Mouse (Mus musculus): ENCODE data around the gene Gpc3.

Gpc3 gene

DNA sequence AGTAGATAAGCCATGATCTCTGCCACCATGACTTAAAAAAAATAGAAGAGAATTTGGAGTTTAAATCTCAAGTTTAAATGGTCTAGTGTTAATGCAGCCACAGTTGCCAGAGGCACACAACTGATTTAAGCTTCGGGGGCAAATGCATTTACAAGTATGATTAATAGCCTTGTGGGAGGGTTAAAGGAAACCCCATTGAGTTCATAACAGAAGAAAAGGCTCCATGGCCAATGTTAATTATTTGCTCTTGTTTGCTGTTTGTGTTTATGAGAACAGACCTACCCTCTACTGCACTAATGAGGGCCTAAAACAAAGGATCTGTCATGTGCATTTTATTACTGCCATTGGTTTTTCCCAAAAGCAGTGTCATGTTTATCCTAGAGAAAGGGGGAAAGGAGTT lies 62.5 kb downstream of the Gpc3 start:
- DNase-seq, result no peak

DNA sequence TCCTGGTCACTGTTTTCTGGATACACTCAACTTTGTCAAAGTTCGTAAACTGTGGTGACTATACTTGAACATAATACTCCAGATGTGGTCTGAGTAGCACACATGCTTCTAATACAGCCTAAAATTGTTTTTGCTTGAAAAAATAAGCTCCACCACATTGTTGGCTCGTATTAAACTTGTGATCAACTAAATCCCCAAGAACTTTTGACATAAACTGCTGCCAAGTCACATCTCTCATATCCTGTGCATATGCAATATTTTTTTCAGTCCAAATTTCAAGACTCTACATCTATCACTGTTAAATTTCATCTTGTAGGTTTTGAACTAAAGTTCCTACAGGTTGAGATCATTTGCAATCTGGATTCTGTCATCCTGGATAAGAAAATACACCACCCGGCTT lies 69.1 kb downstream of the Gpc3 start:
- no peak for DNase-seq

DNA sequence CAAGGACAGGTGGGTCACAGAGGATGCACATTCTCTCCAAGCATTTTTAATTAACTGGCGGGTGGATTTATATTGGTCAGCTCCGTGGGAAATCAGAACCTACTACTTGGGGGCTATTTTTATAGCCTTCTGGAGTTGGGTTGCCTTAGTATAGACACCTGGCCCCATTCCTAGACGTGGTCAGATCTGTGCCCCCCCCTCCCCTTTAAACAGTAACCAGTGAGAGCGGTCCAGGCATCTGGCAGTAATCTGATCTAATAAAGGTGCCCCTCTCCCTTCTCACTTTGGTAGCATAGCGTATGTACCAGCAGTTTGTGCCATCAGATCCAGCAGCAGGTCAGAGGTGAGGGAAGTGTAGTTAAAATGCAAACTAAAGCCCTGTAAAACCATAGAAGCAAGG lies 76.5 kb downstream of the Gpc3 start:
- no peak for DNase-seq

DNA sequence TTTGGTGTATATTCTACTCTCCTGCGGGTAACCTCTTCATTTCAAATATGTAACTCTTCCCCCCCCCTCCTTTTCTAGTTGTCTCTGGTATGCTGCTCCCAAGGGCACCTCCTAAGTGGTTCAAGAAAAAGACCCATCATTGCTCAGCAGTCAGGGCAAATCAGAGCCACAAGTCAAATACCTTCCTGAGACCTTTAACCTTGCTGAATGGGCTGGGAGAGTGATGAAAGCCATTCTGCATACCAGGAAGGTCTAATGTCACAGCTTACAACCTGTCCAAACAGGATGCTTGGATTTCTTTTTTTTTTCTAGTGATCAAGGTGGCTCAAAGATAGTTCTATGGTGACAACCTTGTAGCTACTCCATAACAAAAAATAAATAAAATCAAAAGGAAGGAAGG lies 80.0 kb downstream of the Gpc3 start:
- no peak for DNase-seq

DNA sequence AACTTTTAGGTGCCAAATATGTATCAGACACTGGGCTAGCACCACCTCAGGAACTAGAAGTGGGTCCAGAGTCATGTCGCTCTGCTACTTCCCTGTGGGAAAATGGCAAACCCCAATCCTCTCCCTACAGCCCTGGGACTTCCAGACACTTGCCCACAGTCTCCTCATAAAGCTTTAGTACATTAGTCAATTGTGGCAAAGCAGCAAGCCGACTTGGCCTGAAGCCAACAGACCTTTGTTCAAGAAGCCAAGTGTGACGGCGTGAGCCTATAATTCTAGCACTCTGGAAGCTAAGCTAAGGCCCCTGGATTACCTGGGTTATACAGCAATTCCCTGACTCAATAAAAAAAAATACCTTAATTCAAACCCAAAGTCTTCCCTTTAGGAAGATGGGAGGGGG lies 80.7 kb downstream of the Gpc3 start:
- DNase-seq, result no peak

DNA sequence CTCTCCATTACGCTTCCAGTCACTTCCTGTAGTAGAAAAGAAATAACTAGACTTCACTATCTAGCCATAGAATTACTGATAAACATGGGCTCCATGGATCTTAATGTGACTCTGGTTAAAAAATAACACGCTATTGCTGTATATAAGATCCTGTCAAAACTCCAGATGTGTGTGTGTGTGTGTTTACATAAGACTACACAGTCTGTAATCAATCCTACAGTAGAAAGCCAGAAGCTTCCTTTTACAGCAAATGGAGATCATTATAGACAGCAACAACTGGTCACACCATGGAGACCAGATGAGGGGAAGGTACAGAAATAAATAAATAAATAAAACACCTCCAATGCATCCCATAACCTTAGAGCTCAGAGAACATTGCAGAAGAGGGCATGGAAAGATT lies 81.6 kb downstream of the Gpc3 start:
- DNase-seq, result no peak

DNA sequence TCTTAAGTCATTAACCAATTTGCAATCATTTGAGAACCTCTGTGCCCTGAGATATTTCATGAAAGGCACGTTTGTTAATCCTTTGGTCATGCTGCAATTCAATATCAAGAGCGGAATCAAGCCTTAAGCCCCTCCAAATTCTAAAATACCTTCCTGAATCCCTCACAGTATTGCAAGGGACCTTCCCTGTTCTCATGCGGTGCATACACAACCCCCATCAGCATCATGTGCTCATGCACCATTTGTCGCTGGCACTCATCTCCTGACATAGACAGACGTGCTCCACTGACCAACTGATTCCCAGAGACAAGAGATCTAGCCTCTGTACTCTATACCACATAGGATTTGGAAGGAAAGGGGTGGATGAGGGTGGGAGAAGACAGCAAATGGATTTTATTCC lies 87.7 kb downstream of the Gpc3 start:
- no peak for DNase-seq

DNA sequence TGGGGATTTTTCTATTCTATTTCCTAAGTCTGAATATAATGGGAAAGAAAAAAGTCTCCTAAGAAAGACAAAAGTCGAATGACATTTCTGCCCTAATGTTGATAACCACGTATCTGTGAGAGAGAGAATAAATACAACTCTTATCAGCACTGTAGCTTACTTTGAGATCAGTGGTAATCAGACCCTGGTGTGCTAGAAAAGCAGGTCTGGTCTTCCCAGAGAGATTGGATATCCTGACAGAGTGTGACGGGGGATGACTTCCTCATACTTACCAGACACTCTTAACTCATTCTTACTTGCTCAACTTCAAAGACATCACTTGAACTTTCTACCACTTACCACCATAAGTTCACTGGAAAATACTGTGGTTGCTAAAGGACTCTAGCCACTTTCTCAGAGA lies 88.6 kb downstream of the Gpc3 start:
- DNase-seq, result no peak

DNA sequence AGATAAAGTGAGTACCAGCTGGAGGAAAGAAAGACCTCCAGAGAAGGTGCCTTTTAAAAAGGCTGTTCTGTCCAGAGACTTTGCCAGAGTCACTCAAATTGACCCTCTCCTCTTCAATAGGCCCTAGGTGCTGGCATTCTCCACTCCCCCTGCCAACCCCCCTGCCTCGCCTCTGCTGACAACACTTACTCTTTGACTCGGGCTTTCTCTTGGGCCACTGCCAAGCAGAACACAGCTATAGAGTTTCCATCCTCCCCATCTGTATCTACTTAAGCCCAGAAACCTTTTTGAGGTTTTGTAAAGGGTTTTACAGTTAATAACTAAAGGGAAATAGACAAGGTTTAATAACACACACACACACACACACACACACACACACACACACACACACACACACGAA lies 99.2 kb downstream of the Gpc3 start:
- no peak for DNase-seq

DNA sequence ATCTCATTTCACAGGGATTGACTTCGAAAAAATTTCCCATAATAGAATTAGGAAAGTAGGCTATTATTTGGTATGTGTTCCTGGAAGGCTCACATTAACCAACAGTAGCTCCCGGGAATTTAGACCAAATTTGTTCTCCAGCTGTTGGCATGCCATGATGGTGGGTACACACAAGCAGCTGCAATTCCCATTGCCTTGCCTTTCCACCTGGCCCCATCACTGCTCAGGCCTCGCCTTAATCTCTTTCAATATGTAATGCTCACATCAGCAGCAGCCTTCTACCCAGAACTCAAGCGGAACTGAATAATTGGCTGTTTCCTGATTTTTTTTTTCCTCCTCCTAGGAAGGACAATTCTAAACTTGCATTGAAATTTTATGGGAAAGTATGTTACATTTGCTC lies 102.6 kb downstream of the Gpc3 start:
- DNase-seq, result no peak

DNA sequence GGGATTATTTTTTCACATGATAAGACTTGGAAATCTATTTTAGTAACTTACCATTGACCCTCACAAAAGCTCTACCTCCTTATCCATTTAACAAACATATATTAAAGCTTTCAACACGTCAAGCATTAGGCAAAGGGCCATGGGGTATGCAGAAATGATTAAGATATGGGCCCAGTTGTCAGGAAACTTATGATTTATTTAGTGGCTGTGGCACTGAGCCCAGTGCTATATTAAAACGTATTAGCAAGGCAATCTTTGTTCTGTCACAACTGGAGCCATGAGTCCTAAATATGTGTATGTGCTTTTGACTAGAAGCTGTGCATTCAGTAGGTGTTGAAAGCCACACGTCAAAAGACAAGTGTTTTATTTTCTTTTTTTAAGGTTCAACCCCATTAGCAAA lies 109.9 kb downstream of the Gpc3 start:
- no peak for DNase-seq

DNA sequence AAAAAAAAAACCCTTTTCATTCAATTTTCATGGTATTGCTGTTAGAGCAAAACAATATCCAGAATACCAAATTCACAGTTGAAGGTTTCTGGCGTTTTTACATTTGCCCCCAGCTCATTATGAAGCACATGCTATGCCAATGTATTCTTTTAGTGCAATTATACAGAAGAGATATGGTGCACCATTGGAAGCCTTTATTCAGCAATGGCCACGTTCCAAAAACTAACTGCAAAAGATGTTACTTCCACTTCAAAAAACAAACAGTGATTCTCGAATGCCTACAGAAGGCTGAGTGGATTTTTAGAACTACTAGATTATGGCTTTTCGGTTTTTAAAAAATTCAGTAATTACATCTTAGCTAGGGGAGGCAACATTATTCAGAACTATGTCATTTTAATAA lies 124.3 kb downstream of the Gpc3 start:
- no peak for DNase-seq

DNA sequence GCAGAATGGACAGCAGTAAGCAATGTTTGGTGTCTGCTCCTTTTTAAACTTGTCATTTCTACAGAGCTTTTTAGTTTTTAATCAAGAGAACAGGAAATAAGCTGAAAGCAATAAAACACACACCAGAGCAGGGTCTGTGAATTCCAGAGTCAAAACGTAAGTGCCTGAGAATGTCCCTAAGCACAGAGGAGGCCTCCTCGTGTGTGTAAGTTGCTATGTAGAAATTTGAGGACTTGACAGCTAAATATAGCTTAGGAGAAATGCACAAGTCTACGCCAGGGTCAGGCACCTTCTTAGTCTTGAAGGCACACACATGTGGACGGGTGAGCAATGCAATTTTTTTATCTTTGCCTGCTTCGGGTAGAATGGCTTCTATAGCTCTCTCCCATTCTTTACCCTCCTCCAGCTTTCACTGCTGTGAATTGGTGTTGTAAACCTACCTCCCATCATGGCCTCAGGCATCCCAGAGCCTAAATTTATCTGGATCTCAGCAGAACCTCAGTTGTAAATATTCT lies 158.6 kb downstream of the Gpc3 start:
- DNase-seq, result no peak

DNA sequence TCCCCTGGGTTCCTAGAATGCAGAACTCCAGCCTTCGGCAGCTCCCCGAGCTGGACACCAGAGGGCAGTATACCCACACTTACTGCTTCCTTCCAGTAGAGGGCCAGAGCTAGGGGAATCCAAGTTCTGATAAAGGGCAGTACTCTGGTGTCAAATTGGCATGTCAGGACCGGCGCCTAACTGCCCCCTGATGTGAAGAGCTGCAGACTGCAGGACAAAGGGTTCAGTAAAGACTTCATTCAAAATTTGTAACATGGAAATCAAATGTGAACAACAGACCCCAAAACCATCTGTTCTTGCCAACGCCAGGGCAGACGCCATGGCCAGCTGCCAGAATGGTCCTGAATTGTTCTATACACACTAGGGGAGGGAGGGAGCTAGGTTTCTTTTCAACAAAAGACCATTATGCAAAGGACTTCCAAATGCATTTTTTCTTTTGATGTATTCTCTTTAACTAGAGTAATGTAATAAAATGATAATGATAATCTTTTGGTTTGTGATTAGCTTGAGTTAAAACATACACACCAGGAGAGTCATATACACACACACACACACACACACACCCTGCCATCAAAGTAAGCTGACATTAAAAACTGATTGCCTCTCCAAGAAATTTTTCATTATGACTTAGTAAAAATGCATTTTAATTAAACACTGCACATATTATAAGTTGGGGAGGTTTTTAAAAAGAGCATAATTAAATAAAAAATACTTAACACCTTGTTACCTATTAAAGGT lies 160.1 kb downstream of the Gpc3 start:
- peak; percentile 37 for DNase-seq

DNA sequence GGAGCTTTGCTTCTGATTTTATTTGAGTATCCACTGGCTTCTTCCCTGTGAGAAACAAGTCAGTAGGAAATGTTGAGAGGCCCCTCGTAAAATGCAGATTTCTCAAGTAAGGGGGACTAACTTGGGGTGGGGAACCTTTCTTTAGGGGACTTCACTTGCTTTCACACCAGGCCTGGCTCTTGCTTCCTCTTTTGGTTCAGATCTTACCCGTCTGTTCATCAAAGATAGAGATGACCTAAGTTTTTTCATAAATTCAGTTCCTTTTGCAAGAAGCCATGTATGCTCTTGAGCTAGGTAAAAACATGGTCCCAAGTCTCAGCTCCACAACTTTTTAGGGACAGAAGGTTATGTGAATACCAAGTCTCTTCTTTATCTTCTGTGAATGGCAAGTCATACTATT lies 164.6 kb downstream of the Gpc3 start:
- DNase-seq, result no peak

DNA sequence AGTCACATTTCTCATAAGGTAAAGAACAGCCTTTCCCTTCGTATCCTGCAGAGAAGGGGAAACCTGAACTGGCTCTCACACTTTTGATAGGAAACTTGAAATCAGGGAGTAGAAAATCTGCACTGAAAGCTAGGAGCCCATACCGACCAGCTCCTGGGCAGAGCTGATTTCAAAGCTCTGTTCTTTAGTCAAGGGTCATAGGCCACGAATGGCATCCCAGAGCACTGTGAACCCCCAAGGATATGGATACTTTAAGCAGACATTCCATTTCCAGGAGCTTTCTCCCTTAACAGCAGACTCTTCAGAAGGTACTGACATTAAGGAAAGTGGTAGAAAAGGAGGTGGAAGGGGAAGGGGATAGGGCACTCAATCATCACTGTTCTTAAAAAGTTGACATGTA lies 165.3 kb downstream of the Gpc3 start:
- no peak for DNase-seq

DNA sequence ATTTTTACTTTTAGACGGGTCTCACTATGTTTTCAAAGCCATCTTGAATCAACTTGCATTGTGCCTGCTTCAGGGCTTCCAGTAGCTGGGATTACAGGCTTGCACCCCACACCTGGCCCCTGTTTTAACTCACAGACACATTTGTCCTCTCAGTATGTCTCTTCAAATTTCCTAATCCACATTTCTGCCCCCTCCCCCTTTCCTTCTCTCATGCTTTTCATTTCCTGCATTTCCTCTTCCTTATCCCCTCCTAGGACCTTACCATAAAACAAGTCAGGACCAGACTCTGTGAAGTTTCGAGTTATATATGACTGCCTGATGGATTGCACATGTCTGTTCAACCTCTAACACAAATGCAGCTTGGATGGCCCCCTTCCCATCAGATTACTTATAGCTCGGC lies 167.2 kb downstream of the Gpc3 start:
- DNase-seq, result no peak

DNA sequence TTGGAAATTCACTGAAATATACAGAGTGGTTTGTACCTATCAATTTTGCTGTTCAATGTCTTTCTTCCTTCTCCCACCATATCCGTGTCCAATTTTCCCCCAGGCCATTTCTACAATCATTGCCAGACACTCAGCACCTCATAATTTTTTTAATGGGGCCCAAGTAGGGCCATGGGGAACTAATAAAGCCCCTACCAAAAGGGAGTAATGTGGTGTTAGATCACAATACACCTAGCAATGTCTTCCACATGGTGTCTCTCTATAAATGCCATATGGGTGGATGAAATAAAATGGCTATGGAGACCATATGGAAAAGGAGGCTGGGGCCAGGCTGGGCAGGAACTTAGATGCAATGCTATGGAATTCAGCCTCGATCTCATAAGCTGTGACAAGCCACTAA lies 168.8 kb downstream of the Gpc3 start:
- DNase-seq, result no peak

DNA sequence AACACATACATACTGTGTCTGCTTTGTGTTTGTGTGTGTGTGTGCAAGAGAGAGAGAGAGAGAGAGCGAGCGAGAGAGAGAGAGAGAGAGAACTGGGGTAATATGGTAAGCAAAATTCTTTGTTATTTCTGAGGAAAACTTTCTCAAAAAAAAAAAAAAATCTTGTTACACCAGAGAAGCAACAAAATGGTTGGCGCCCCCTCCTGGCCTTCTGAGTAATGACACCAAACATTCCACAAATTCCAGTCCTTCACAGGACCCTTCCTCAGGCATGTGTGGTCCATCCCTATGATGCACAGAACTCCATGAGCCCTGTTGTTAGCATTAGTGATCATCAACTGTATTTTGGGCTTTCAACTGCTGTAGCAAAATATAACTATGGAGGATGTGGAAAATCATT lies 172.0 kb downstream of the Gpc3 start:
- DNase-seq, result no peak

DNA sequence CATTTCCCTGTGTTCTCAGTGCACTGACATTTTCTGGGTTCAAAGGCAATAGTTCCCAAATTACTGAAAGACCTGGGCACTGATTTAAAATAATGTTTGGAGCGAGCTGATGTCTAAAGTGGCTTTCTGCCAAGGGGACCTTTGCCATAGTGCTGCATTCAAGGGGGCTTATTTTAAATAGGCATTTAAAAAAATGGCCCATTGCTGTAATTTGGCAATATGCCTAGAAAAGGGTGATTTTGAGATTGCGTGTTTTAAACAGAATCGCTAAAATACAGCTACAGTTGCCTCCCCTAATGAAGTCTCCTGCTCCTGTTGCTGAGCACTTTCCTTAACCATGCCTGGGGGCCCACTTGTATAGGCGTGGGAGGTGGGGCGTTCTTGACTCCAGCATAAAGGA lies 174.3 kb downstream of the Gpc3 start:
- no peak for DNase-seq

DNA sequence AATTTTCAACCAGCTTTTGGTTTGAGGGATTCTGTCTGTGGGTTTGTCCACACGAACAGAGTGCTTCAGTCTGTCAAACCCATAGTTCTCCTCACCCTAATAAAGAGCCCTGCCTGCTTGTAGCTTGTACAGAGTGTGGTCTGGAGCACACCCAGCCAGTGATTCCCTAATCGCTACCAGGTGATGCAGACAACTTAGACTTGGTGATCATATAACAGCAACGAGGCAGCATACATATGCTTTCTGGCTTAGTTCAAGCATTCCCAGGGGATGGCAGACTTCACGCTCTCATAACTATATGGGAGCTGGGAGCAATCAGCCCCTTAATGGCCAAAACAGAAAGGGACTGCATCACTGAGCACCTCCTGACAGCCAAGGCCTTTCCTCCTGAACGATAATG lies 188.1 kb downstream of the Gpc3 start:
- DNase-seq, result no peak

DNA sequence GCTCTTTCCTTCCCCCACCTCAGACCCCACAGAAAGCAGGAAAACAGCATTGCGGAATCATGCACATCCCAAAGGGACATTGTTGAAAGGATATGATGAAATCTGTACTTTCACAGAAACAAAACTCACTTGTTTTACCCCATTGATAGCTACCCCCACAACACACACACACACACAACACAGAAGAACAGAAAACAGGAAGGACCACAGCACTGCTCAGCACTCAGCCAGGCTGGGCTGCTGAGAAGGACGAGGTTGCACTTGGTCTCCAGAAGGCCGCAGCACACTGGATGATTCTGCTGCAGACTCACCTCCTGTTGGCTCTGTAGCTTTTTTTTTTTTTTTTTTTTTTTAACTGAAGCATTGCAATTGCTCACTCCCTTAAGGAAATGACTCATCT lies 193.9 kb downstream of the Gpc3 start:
- no peak for DNase-seq

DNA sequence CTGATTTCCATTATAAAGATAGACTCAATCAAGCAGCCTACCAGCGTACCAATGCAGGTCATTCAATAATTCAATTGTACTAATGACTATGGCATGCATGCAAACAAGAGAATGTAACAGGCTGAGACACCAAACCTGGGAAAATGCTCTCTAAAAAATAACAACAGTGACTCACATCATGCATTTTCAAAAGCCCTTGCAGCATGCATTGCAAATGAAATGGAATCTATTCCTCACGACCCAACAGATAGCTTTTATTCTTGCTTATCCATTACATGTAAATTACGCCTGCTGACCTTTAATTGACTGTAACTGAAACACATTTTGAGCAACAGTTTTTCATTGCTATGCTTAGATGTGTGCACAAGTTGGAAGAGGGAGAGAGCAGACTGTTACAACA lies 200.8 kb downstream of the Gpc3 start:
- DNase-seq, result no peak

DNA sequence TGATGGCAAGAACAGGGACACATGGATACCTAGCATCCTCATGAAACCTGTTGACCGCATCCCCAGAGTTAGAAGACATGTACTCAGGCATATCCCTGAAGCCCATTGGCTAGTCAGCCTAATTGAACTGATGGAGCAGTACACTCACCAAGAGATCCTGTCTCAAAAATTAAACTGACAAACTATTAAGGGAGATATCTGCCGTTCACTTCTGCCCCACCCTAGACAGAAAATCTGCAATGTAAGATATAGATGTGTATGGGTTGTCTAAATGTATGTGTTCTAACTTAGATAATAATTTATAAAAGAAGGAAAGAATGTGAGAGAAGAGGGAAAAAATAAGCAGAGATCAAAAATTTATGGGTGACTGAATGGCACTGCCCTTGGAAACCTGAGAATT lies 212.6 kb downstream of the Gpc3 start:
- no peak for DNase-seq

DNA sequence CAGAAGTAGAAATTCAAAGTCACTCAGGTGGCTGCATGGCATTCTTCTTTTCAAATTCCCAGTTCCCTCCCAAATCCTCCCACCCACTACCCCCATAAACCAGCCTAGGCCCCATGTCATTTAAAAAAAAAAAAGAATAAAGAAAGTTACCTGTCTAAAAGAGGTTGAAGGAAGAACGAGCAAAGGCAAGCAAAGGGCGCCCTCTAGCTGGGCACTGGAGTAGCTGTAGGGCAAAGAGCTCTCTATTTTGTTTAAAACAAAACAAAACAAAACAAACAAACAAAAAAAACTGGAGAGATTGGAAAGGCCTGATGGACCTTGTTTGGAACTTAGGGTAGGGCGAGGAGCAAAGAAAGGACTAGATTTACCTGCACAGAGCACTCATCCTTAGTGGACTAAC lies 238.6 kb downstream of the Gpc3 start:
- DNase-seq, result no peak

DNA sequence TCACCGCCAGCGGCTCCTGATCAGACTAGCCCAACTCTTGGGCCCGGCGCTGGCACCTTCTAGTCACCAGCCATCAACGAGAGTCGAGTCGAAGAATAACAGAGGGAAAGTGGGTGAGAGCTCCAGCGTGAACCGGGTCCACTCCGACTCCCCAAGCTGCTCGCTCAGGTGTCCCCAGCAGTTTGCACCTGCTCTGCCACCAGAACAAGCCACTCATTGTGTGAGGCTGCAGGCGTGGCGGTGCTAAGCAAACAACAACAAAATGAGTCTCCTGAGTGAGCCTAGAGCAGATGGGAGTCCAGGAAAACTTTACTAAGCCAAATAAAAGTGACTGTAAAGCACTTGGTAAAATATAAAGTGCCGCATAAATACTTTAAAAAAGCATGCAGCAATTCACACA lies 239.5 kb downstream of the Gpc3 start:
- DNase-seq, result no peak
